Mouse (Mus musculus) ES-E14 (cell line): ENCODE measurements around the gene Smc5. TPM values are rescaled to one million over a fixed set of nuclear protein-coding genes. Genes with fewer than 3 reads are reported as not detected.

Experiments
- DNase-seq: peaks from one replicate; pipeline ENCODE4 v3.0.0-alpha.2; 2013; ENCODE audit warnings: low read depth, low spot score
- H3K27ac ChIP-seq: 2 replicates; pipeline ENCODE4 v1.5.1; 2012; ENCODE audit warnings: low read depth, mild to moderate bottlenecking, low read length, moderate library complexity, mixed read lengths; ENCODE audit not compliant: poor library complexity, insufficient read depth, severe bottlenecking
- H3K36me3 ChIP-seq: 2 replicates; pipeline ENCODE4 v1.6.1; 2012; ENCODE audit warnings: mild to moderate bottlenecking, low read length, moderate library complexity, mixed read lengths; ENCODE audit not compliant: control insufficient read depth, poor library complexity, insufficient read depth, severe bottlenecking
- H3K4me1 ChIP-seq, 2 experiments: fragments of 150-350 bp in 1 of 2; sonication (generic) in 1 of 2; 2 replicates each; pipeline ENCODE4 v1.6.1; 2012; ENCODE audit warnings: low read length in 2 of 2, mild to moderate bottlenecking in 1 of 2, mixed read lengths in 1 of 2; ENCODE audit not compliant: control insufficient read depth in 2 of 2, insufficient read depth in 2 of 2, poor library complexity in 1 of 2
- H3K4me3 ChIP-seq, 2 experiments: fragments of 150-350 bp in 1 of 2; sonication (generic) in 1 of 2; 2 replicates each; pipeline ENCODE4 v1.5.1; 2012; ENCODE audit warnings: low read length in 2 of 2, low read depth in 1 of 2, mild to moderate bottlenecking in 1 of 2, mixed read lengths in 1 of 2; ENCODE audit not compliant: insufficient read depth in 1 of 2, poor library complexity in 1 of 2, severe bottlenecking in 1 of 2
- H3K9ac ChIP-seq: 2 replicates; pipeline ENCODE4 v1.6.1; 2012; ENCODE audit warnings: low read depth, mild to moderate bottlenecking, low read length, mixed read lengths; ENCODE audit not compliant: poor library complexity, insufficient read depth, severe bottlenecking
- H3K9me3 ChIP-seq: fragments of 150-350 bp; sonication (generic); 2 replicates; pipeline ENCODE4 v1.6.1; 2012; ENCODE audit warnings: low read depth, mild to moderate bottlenecking, low read length; ENCODE audit not compliant: control insufficient read depth, insufficient read depth
- CHD2 ChIP-seq: IDR thresholded peaks from 2 replicates; pipeline ENCODE4 v1.6.1; 2014; ENCODE audit warnings: mild to moderate bottlenecking, low read depth, low read length, inconsistent platforms
- HCFC1 ChIP-seq: IDR thresholded peaks from 2 replicates; pipeline ENCODE4 v1.6.1; 2012; ENCODE audit warnings: low read length, inconsistent platforms, borderline replicate concordance; ENCODE audit not compliant: insufficient read depth
- MAFK ChIP-seq: IDR thresholded peaks from 2 replicates; pipeline ENCODE4 v1.6.1; 2014; ENCODE audit warnings: mild to moderate bottlenecking, low read depth, low read length, inconsistent platforms; ENCODE audit not compliant: insufficient read depth
- ZC3H11A ChIP-seq: IDR thresholded peaks from 2 replicates; pipeline ENCODE4 v1.6.1; 2012; ENCODE audit warnings: low read depth, mild to moderate bottlenecking, inconsistent platforms, low read length, borderline replicate concordance
- ZNF384 ChIP-seq: IDR thresholded peaks from 2 replicates; pipeline ENCODE4 v1.6.1; 2012; ENCODE audit warnings: low read depth, low read length, inconsistent platforms
- in situ Hi-C, 2 experiments: fragments of 600-800 bp; cut with MboI; formaldehyde crosslinking; loops; one replicate each; pipeline ENCODE4 v1.15.1; 2025; ENCODE audit warnings: low sequenced_read_pairs in 2 of 2, inconsistent platforms in 1 of 2; ENCODE audit not compliant: unreplicated experiment in 2 of 2
- total RNA-seq: library from RNA; depleted of rRNA; stranded (reverse); fragments of 300-350 nt; gene quantifications from 2 replicates; pipeline ENCODE4 v1.2.3, GENCODE M21; 2012; rRNA removed

Smc5 gene
- 39.7 and 57.8 TPM in 2 replicates for total RNA-seq

- H3K9ac ChIP-seq: peak within 1 kb of the TSS; percentile 95
- TF ChIP-seq ZC3H11A (no peak), CHD2 (no peak), HCFC1 (peak; percentile 72; the same call in 1 of the 2 replicates), ZNF384 (no peak)
- peak; percentile 65 for DNase-seq
- peak within 1 kb of the TSS; percentile 83 to 92 for H3K4me3 ChIP-seq
- peaks cover 2% of the 10 kb centered on the region; the same call in 1 of the 2 replicates for H3K36me3 ChIP-seq
- no peaks in the 10 kb centered on the region for H3K9me3 ChIP-seq
- in situ Hi-C loops: no loop called here
- H3K27ac ChIP-seq: 0 out of 2 replicates have a peak within 1 kb of the TSS, but pooled peaks have one; percentile 11
- H3K4me1 ChIP-seq: peaks cover 4% of the 10 kb centered on the region in 2 experiments; a peak in 3 of 4 replicates
These were observed at the start of gene Smc5 for GRCm38 (mm10) chr19:23273355-23274053. Smc5 (minus strand) TSS chr19:23273897.

DNA sequence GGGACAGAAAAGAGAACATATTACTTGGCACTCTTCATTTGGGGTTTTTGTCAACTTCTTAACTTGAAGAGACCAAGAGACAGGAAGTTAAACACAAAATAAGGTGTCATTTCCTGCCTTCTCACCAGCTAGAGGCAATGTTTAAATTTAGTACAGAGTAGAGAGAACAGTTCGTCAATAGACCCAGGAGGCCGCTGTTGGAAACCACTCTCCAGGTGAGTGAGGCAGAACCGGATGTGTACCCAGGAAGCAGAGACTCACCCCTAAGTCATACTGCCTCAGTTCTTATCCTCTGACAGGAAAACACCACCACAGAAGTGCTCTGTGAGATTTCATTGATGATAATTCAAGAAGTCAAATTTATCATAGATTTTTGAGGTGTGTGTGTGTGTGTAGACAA is 49.4 kb upstream of the Smc5 start:
- in situ Hi-C loops: no loop called here
- no peak for DNase-seq
- no peak for TF ChIP-seq ZNF384
- no peak for TF ChIP-seq HCFC1
- TF ChIP-seq ZC3H11A: no peak
- no peak for TF ChIP-seq MAFK
- TF ChIP-seq CHD2: no peak
- Histone ChIP-seq H3K27ac (no peak overlapping the region), H3K4me1 (no peaks in the 10 kb centered on the region), H3K9me3 (no peaks in the 10 kb centered on the region), H3K9ac (no peak overlapping the region), H3K36me3 (no peaks in the 10 kb centered on the region), H3K4me3 (no peak overlapping the region)

DNA sequence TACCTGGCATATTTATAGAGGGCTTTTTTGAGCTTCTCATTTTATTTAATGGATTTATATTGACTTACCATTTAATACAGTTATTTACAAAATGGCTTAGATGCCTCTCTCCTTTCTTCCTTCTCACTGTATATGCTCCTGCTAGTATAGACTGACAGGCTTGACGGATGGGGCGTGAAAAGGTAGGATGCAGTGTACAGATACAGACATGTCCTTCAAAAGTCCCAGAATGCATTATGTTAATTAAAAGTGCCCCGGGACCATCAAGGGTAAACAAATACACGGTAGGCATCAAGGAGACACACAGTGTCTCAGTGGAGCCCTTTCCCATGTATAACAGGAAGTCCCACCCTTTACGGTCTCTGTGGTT is 44.3 kb upstream of the Smc5 start:
- H3K36me3 ChIP-seq: no peaks in the 10 kb centered on the region

GRCm38 (mm10) chr19:23317295-23317988 is 43.7 kb upstream of the Smc5 start:
- no peak overlapping the region for H3K9ac ChIP-seq
- in situ Hi-C loops: no loop called here
- no peak for TF ChIP-seq HCFC1
- no peak for TF ChIP-seq ZC3H11A
- no peak for TF ChIP-seq ZNF384
- no peak for TF ChIP-seq CHD2
- TF ChIP-seq MAFK: no peak

More for the DNA sequence above, 44.3 kb upstream of the Smc5 start:
- Histone ChIP-seq H3K4me1 (no peaks in the 10 kb centered on the region), H3K9ac (no peak overlapping the region), H3K4me3 (no peak overlapping the region), H3K9me3 (no peaks in the 10 kb centered on the region), H3K27ac (no peak overlapping the region)
- DNase-seq: no peak
- in situ Hi-C loops: no loop called here
- no peak for TF ChIP-seq CHD2
- TF ChIP-seq HCFC1: no peak
- no peak for TF ChIP-seq ZNF384
- no peak for TF ChIP-seq MAFK
- TF ChIP-seq ZC3H11A: no peak

More at GRCm38 (mm10) chr19:23317295-23317988, 43.7 kb upstream of the Smc5 start:
- Histone ChIP-seq H3K27ac (no peak overlapping the region), H3K9me3 (no peaks in the 10 kb centered on the region), H3K36me3 (no peaks in the 10 kb centered on the region), H3K4me1 (no peaks in the 10 kb centered on the region), H3K4me3 (no peak overlapping the region)
- DNase-seq: no peak
